Mouse (Mus musculus) adrenal gland, adult 2 months (tissue): ENCODE data around the gene Exoc4. TPM values are rescaled to one million over a fixed set of nuclear protein-coding genes. Genes with fewer than 3 reads are reported as not detected.

ENCODE experiments used
- DNase-seq: peaks from one replicate; pipeline ENCODE4 v3.0.0; 2021
- polyA plus RNA-seq: library from polyadenylated mRNA; depleted of rRNA; stranded (reverse); fragments of >200 nt; gene quantifications from 2 replicates; pipeline ENCODE4 v1.2.3, GENCODE M21; 2012
- total RNA-seq, 2 experiments: library from RNA; stranded (reverse); gene quantifications; 2 replicates each; pipeline ENCODE4 v1.2.3; 2021

Exoc4 gene
- total and polyA plus RNA-seq, 3 experiments: 6.0 to 42.4 (median 40.4) TPM

DNA sequence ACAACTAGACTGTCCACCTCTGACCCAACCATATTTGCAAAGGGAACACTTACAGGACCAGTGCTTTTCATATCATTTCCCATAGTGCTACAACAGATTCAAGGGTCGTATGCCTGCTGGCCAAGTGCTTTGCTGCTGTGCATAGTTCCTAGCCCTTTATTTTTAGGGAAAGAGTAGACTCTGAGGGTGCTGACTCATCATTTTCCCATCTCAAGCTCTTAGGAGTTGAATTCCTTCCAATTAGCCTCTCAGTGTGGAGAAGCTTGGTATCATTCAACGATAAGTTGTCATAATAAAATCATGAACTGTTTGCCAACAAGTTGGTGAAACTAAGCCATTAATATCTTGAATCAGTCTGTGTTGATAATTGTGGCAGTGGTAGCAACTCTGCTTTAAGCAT lies 388.3 kb downstream of the Exoc4 start:
- DNase-seq: no peak

DNA sequence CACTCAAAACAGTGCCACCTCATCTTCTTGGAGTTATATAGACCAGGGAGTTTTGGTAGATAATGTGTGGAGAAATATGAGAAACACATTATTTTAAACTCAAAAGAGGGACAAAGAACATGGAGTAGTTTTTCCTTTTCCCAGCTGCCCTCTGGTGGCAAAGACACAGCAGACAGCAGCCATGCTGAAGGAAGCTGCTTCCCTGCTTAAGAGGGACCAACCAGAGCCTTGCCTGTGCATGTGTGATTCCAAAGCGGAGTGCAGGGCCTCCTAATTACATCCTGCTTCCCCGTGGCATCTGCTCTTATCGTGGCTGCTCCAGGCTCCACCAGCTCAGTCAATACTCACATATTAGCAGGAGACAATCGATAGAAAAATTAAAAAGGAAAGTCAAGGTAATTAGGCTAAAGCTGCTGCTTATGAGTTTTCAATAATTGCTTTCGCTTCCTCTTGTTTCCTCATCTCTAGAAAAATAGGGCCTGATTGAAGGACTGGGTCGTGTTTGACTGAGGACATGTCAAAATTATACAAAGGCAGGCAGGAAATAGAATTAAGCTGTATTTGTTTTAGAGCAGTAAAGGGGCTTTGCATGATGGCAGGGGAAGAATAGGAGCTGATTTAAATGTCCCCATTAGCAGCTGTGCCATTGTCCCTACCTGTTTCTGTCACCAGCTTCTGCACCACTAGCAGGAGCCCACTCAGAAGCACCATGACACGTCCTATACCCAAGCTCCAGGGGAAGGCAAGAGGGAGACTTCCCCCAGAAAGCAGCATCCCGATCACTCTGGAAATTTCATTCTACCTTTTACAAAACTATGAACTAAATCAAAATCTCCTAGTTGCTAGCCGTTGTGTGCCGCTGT lies 433.1 kb downstream of the Exoc4 start:
- peak; percentile 30 for DNase-seq

DNA sequence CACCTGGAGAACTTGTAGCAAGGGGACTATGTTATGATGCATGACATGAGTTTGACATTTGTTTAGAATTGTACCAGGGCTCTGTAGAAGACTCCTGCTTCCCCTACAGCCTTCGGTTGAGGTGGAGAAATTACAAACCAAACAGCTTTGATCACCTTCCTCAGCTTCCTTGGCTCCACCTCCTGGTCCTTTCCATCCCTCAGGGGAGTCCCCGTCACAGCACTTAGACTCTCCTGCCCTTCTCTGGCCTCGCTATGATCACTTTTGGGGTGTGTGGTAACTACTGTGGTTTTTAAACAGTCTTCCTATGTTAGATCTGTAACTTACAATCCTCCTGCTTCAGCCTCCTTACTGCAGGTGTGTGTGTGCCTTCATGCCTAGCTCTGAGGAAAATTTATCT lies 434.6 kb downstream of the Exoc4 start:
- DNase-seq: no peak

DNA sequence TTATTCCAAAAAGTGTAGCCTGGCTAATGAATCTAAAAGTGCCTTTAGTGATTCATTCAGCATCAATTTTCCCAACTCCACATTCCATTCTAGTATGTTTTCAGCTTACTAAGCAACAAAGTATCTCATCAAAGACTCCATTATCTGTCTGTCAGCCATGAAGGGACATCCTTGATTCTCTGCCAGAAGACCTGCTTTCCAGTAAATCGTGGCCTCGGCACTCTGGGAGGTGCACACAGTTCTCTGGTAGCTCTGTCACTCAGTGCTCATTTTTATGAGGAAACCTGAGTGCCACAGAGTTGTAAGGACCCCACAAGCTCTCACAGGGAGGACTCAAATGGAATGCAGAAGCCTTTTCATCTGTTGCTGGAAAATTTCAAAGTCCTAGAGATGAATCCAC lies 436.4 kb downstream of the Exoc4 start:
- peak; percentile 56 for DNase-seq

DNA sequence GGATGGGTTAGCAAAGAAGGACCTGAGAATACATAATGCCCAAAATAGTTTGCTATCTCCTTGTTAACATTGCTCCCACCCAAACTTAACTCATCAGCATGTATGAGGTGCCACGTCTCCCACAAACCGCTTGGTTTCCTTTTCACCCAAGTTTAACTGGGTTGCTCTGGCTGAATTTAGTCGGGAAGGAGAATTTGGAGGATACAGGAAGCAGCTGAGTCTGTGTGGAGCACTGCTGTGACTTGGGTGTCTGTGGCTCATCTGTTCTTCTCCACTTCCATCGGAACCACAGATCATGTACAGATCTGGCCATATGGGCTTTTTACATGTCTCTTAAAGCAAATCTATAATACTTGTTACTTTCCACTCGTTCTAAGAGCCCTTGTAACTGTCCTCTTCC lies 441.7 kb downstream of the Exoc4 start:
- DNase-seq: no peak

DNA sequence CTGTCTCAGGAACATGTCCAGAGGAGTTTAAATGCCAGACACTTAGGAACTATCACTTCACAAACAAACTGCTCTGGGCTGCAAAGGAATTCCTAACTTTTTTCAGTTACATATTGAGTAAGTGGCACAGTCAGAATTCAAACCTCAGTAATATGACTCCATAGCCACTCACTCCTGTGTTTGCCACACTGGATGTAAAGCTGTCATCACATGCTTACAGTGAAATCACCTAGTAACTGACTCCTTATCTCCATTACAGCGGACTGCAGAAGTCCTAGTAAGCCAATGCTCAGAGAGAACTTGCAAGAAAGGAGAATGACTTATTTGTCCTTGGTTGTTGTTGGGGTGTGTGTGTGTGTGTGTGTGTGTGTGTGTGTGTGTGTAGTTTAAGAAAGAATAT lies 448.1 kb downstream of the Exoc4 start:
- DNase-seq: no peak

DNA sequence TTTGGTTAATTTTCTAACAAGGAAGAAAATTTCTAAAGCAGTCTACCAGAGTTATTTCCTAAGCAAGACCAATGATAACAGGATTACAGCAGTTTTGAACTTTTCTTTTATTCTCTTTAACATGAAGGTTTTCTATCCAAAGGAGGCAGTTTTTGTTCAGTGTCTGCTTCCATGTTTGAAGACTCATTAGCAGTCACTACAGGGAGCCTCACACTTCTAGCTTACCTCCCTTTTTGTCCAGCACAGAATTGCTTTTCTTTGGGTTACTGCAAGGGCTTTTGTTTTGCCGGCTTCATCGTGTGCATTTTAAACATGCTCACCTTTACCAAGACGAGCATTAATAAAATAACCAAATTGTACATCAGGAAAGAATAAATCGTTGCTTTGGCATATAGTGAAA lies 460.0 kb downstream of the Exoc4 start:
- no peak for DNase-seq

DNA sequence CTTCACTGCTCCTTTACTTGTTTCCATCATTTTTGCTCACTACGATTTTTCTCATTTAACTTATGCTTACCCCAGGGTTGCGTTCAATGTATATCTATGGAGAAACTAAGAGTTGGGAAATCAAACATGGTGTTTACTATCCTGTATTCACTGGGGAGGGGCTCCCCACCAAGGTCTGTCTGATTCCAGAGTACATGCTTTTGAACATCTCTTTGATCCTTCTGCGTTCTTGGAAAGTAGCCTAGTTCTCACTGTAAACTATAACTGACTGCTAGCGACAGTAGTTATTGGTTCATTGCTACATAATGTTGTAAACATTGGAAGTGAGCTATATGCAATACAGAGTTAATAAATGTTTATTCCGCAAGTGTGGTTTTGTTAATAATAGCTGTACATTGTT lies 460.5 kb downstream of the Exoc4 start:
- DNase-seq: no peak

DNA sequence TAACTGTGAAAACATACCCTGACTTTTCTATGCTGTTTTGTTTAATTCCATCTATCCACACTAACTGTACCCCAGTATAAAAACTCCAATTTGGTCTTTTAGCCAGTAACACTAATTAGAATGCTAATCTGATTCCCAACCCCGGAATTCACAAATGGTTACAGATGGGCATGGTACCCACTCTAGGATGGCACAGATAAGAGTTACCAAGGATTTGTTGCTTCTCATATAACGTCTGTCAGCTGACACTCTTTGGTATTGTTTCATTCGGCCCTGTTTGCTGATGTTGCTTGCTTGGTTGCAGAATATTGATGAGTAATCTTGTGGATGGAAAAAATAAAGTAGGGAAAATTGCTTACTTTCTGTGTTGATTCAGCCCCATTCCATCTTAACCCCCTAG lies 462.9 kb downstream of the Exoc4 start:
- no peak for DNase-seq

DNA sequence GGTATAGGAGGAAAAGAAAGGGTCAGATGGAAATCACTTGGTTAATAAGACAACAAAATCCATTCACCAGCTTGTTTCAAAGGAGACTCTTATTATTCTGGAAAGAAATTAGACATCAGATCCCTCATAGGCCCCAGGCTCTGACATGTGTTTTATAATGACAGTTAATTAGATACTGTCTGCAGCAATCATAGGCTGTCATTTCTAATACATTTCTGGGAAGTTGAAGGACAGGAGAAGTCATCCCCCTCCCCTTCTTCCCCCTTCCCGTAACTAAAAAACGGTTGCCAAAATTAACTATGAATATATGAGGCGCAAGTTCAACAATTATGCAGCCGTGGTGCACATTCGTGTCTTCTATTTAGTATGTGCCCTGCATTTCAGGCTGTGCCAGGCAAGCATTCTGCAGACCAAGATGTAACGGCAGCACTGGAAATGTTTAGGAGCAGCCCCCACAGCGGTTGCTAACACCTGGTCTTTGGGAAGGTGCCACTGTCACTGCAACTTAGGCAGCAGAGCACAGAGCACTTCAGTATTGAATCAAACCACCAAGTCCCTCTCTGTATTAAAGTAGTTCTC lies 463.7 kb downstream of the Exoc4 start:
- DNase-seq: no peak

DNA sequence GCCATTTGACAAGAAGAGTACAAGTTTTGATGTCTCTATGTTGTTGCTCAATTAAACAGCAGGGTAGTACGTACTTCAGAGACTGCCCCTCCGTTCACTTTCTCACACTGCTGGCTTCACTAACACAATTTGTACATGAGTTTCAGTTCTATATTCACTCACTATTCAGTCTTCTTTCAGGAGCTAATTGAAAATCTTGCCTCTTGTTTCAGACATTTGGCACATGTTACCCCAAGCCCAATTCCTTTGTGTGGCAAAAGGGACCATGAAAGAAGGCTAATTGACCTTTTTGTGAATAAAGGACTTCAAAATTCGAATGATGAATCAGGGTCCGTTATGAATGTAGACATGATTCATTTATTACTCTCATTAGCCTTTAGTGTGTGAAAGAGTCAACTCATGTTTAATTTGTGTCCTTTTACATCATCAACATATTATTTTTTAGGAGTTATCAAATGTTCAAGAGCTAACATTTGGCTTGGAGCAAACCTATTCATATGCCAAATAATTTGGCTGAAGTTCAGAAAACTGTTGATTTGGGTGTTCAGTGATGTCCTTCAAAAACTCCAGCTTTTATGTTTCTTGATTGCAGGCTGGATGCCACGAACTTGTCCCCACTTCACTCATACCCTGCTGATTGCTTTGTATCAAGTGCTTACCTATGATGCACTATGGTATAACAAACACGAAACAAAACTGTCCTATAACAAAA lies 467.5 kb downstream of the Exoc4 start:
- no peak for DNase-seq

DNA sequence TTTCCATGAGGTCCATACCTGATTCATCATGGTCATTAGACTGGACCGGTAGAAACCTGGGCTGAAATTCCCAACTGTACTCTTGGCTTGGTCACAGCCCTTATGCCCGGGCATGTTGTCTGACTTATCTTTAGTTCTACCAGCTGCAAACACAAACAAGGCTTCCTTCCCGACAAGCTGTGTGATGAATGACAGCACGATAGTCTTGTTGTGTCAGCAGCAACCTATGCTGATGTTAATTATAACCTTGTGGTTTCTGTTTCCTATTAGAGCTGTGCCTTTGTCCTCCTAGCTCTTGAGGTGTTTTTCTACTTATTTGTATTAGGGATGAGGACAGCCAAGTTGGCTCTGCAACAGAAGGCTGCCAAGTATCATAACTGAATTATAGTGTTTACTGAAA lies 472.3 kb downstream of the Exoc4 start:
- DNase-seq: no peak

DNA sequence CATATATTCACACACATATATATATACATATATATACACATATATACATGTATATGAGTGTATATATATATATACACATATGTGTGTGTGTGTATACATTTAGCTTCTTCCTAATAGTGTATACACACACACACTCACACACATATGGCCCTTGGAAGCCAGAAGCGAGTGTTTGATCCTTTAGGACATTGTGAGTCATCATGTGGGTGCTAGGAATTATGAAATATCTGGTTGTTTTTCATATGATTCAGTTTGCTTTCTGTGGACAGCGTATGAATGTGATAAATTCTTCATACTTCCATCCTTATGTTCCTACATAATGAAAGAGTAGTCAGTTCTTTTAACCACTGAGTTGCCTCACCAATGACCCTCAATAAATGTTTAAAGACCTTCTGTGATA lies 473.9 kb downstream of the Exoc4 start:
- DNase-seq: no peak

DNA sequence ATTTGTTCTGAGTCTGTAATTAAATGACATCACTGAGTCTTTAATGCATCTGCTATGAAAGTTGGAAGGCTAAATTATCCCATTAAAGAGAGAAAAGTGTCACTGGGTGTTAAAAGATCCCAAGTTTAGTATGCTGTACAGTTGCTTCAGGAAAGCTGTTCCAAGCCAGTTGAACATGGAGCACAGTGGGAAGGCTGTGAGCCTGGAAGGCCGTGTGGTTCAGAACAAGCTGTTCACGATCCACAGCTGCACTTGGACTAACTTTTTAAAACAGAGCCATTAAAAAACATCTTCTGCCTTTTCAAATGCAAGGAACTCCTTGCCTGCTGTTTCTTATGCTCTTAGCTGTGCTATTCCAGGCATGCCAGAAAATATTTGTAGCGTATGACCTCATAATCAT lies 475.7 kb downstream of the Exoc4 start:
- no peak for DNase-seq

DNA sequence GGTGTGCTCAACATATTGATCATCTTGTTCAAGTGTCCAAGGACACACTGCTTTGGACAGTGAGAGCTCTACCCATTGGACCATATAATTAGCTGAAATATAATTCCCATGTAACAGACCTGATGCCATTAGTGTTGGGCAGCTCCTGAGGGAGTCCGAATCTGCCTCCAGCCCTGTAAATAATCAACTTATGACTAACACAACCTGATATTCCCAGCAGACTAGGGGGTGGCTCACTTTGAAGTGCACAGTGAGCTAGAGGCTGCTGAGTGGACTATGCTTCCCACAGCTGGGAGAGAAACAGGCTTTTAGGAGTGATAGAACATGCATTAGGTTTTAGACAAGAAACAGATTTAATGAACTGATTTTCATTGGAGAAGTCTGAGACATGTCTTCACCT lies 478.4 kb downstream of the Exoc4 start:
- DNase-seq: no peak

DNA sequence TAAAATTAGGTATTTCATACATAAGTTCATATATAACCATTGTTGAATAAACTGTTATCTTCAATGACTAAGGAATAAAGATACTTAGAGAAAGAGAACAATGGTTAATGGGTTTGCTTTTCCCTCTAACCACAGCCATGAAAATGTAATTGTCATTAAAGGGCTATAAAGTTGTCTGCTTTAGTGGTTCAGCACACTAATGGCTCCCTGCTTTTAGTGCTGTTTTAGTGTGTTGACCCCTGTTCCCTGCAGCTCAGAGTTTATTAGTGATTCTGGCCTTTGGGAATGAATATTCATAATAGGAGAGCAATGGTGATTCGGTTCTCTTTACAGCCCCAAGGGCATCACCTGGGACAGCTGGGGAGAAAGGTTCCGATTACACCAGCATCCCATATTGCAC lies 483.3 kb downstream of the Exoc4 start:
- DNase-seq: no peak

DNA sequence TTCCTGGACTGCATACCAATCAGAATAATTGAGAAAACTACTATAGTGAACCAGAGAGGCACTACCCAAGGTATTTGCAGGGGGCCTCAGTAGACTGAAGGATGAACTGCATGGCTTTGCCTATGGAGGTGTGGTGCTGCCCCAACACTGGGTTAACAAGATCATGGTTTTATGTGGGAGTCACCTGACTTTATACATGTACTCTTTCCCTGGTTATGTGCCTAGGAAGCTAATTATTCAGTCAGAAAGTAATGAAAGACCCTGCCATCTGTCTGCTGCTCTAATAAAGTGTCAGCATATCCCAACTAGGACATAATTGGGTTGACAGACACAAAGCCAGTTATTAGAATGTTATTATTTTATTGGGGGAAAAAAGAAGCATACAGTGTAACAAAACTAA lies 484.7 kb downstream of the Exoc4 start:
- no peak for DNase-seq

DNA sequence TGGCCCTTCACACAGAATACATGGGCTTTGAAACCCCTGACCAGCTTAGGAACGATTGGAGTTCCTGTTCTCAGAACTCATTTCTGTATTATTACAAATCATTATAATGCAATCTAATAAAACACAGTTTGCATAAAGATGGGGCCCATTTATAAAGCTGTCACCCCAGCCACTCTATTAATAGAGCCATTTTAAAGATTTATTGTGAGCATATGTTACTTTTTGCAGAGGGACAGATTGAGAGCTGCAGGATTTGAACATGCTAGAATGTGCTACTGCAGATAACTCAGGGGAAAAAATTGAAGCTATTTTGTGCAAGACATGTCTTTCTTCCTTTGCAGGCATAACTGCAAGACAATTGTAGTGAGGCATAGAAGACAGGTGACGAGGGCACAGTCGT lies 485.1 kb downstream of the Exoc4 start:
- no peak for DNase-seq

DNA sequence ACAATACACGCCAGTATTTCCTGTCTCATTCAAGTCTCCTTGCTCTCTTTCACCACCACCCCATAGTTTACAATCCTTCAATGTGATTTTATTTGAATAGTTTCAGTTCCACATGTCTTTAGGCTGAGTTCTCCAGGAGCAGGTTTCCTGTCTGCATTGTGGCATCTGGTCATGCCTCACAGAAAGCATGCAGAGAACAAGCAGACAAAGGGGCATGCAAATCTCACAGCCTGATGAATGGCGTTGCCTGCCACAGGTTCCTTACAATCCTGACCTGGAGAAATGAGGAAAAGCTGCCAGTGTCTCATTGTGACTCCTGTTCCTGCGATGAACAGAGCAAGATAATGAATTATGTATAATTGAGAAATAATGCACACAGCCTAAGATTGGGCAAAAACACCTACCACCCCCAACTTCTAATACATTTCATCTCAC lies 490.0 kb downstream of the Exoc4 start:
- DNase-seq: no peak

DNA sequence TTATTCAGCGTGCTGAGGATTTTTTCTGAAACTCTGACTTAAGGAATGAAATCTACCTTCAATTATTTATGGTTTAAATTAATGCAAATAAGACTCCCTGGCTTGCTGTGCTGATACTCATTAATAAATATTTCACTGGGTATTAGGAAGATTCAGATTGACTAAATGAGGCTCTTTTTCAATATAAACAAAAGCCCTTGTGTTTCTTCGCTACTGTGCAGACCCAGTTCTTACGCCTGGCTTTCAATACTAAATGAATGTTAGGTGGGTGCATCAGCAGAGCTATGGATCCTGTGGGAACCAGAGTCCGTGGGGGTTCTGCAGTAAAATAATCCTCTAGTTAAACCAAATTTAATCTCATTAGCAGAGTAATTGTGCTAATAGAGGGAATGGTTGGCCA lies 490.4 kb downstream of the Exoc4 start:
- DNase-seq: no peak

DNA sequence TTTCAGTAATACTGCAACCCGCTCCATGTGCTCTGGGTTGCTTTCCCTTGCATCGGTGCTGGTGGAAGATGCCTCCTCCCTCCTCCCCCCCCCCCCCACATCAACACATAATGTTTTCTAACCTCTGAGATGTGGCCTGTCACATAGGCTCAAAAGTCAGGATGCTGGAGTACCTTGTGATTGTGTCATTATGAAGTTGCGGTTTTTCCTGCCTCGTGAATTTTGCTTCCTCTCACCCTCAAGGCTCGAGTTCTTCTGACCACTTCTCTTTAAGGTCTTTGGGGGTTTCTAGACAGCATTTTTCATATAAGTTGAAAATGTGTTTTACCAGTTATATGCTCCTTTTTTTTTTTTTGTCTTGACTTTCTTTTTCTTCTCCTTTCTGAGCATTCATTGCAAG lies 507.1 kb downstream of the Exoc4 start:
- no peak for DNase-seq

DNA sequence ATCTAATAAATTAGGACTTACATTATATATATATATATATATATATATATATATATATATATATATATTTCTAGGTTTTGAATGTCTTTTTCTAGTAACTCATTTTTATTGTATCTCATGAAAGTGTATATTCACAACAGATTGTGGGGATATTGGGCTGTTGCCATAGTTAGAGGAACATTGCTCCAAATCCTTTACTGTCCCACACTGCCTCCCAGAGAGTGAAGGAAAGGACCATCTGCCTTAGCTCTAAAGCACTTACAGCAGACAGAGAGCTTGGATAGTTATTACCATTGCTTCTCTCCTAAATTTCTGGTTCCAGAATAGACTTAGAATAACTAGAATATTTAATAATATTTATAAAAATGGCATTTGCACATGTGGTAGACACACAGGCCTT lies 512.7 kb downstream of the Exoc4 start:
- no peak for DNase-seq

DNA sequence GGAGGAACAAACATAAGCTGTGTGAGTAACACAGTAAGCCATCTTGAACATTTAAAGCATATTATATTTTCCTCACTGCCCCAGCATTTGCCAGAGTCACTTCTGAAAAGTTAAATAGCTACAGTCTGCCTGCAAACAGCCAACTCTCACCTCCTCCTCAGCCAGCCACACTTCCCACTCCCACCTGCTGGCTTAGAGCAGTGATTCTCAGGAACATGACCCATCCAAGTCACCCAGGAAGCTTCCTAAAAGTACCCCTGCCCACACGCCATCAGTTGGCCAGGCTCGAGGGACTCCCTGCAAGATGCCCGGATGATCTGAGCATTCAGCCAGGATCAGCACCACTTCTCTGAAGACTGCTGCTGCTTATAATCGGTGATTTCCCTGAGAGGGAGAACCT lies 514.4 kb downstream of the Exoc4 start:
- no peak for DNase-seq
